Mouse (Mus musculus) monocyte, adult 5-6 weeks (primary cell): ENCODE measurements around the gene Tha1. TPM values are rescaled to one million over a fixed set of nuclear protein-coding genes. Genes with fewer than 3 reads are reported as not detected.

Source experiments
- ATAC-seq: fragments of 153-309, 156-312 bp; replicated peaks from 2 replicates; pipeline ENCODE4 v1.8.0; 2017; ENCODE audit warnings: mild to moderate bottlenecking; ENCODE audit not compliant: low TSS enrichment, insufficient number of reproducible peaks, severe bottlenecking, poor library complexity, low FRiP score
- total RNA-seq: library from RNA; stranded (forward); fragments of 200-1000, 200-491, 200-594 nt; gene quantifications from 3 replicates; pipeline ENCODE4 v1.2.3, GENCODE M21; 2017

Tha1 gene
- total RNA-seq, 1 experiment from 2014 or later = 1.9 TPM

DNA sequence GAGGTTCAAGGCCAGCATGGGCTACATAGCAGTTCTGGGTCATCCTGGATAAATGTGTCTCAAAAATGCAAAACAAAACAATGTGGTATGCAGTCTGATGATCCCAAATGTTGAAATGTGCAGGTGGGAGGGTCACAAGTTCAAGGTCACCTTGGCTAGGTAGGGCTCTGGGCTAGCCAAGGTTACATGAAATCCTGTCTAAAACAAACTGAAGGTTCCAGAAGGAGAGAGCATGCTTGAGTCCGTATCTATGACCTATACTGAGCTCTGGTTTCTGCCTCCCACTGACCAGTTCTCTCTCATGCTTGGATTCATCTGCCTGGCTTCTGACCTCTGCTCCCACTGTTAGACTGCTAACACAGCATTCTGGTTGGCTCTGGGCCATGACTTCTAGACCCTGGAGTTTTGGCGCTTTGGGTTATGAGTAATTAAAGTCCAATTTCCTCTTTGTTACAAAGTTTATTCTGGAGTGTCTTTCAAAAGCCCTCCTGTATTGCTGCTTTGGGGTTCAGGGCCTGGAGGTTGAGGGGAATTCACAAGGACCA is 43.5 kb downstream of the Tha1 start:
- ATAC-seq = no peak

DNA sequence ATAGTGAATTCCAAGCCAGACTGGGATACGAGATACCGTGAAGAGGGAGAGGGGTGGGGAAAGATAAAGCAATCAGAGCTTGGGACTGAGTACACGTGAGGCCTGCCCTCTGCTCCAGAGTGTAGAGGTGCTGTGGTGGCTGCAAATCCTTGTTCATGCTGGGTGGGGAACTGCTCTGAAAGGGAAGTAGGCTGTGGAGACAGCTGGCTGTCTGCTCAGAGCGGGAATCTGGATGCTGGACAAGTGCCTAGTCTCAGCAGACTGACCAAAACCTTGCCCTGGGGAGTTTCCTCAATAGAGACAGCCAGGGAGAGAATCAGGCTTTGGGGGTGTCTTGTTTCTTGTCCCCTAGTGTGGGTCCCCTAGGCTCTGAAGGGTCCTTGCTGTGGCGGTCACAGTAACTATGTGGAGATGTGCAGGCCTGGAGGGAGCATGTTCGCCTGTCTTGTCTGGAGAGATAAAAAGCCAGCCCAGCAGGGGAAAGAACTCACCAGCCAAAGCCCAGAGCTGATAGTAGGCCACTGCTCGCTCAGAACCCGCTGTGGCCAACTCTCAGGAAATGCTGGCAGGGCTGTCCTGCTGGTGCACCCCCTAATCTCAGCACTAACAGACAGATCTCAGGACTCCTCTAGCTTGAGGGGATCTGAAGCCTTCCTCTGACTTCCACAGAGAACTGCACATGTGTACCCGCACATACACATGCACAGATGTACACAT is 44.2 kb downstream of the Tha1 start:
- no peak; the same call in 1 of the 2 replicates for ATAC-seq

DNA sequence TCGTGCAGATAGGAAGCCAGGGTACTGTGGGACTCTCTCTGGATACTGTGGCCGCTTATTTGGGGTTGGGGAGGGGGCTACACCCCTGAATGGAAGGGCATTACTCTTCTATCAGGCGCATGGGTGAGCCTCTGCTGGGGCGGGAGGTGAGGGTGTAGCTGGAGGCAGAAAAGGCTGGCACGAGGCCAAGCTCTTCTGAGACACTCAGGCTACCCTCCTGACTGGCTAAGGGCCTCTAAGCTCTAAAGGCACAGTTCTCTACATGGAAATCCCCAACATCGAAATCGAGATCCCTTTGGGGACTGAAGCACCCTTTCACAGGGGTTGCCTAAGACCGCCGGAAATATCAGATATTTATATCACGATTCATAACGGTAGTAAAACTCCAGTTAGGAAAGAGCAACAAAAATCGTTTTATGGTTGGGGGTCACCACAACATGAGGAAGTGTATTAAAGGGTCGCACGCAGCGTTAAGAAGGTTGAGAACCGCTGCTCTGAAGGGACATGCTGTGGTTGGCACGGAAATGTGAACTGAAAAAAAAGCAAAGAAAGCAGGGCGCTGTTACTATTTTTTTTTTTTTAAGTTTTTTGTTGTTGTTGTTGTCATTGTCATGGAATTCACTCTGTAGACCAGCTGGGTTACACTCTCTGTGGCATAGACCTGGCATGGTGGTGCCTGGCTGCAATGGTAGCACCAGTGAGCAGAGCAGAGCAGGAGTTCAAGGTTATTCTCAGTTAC is 45.0 kb downstream of the Tha1 start:
- ATAC-seq = no peak; the same call in 1 of the 2 replicates

DNA sequence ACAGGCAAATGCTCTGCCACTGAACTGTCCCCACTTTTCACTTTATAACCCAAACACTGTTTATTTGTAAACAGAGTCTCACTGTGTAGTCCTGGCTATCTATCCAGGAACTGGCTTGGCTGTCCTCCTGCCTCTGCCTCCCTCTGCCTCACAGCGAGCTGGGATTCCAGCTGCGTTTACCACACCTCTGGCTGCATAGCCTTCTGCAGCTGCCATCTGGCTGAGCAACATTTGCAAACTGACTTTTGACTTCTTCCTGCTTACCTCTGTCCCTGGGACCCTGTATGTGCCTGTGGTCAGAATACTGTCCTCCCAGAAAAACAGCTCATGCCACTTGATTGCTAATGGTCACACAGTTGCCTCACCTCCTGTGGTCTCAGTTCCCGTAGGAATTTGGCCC is 45.9 kb downstream of the Tha1 start:
- ATAC-seq = no peak

DNA sequence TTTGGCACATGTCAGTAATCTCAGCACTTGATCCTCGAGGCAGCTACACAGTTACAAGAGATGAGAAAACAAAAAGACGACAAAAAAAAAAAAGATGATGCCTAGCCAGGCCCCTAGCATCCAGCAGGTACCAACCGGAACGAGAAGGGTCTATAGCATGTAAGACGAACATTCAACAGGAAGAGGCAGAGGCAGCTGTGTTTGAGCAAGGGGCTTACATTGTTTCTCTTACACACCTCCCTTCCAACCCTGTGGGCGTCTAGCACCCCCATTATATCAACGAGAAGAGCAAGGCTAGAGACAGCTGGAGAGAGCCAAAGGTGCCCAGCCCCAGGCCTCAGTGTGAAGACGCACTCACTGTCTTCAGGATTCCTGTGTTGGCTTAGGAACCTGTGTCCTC is 46.4 kb downstream of the Tha1 start:
- no peak for ATAC-seq

DNA sequence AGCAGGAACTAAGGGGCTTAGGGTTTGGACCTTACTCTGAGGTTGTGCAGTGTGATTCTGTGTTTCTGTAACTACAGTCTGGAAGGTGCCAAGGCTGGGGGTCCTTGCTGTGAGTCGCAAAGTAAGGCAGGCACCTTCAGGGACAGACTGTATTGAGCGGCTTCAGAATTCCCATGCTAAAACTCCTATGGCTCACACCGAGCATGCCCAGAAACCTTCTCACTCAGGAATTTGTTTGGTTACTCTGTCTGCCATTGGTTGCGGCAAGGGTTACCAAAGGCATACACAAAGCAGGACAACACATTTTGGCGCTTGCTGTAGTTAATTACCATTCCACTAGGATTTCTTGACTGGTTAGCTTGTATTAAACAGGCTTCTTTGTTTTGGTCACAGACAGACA is 47.1 kb downstream of the Tha1 start:
- ATAC-seq = no peak

DNA sequence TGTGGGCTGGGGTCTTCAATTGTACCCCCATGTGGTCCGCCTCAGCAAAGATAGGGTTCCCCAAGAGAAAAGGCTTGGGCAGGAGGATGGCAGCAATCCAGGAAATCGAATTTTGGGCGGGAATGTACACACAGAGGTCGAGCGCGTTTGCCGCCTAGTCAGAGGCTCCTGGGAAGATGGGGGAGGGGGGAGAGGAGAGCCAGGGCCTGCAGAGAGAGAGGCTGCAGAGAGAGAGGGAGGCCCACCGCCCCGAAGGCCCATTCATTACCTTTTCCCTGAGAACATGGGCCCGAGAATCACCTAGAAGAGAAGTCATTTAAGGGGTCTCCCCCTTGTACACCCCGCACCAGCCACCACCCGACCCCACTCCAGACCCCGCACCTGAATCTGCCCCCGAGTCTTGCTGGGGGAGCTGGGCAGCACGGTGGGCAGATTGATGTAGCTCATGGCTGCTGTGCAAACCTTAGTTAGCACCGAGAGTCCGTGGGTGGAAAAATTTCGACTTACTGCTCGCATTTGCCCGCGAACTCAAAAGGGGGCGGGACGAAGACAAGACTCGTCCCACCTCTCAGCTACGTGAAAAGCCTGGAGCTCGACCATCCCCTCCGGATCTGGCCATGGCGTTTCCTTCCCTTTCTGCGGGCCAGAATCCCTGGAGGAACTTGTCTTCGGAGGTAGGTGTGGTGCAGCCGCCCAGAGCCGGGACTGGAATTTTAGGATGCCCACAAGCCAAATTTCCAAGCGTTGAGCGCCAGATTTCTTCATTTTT is 47.8 kb downstream of the Tha1 start, which contains the start of the genes Afmid and Tk1:
Gene Afmid (plus strand): TSS at position 592 of the 769 bp plus-strand sequence.
Gene Tk1 (minus strand): TSS at position 760 of the 769 bp plus-strand sequence.
- no peak for ATAC-seq

DNA sequence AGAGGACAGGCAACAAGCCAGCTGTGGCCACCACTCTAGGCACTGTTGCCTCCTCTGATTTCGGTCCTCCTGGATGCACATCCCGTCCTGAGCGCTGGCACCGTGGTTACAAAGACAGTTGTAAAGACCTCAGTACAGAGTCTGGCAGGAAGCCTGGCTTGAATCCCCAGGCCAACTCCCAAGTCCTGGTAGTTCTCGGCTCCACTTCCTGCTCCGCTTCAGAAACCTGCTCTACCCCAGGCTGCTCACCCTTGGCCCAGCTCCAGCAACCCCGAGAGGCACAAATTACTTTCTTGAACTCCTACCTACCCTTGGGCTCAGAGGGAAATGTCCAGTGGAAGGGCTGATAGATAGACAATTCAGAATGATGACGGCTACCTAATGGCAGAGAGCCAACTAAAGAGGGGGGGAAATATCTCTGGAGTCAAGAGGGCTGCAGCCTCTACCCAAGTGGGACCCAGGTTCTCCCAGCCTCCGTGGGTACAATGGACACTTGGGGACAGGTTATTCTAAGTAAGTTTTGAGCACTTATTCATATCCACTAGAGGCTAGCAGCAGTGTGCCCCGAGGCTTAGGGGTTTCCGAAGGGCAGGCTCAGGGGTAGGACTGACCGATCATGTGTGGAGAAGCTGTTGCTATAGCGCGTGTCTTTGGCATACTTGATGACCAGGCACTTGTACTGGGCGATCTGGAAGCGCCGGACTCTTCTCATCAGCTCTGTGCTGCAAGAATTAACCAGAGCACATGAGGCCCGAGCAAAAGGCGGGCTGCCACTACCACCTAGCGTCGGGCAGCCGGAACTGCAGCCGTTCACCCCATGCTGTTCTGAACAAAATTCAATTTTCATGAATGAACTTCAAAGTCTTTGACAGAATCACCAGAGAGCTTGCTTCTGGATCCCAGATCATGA is 49.0 kb downstream of the Tha1 start:
- peak; percentile 68 for ATAC-seq

DNA sequence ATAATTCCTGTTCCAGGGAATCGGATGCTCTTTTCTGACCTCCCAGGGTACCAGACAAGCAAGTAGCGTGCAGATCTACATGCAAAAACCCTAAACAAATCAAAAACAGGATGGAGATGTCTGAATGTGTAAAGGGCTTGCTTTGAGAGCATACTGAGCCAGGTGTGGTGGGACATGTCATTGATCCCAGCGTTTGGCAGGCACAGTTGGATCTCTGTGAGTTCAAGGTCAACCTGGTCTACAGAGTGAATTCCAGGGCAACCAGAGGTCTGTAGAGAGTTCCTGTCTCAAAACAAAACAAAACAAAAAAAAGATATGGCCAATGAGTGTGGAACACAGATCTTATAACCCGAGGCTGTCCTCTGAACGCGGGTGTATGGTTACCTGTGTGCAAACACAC is 49.9 kb downstream of the Tha1 start:
- ATAC-seq = no peak

DNA sequence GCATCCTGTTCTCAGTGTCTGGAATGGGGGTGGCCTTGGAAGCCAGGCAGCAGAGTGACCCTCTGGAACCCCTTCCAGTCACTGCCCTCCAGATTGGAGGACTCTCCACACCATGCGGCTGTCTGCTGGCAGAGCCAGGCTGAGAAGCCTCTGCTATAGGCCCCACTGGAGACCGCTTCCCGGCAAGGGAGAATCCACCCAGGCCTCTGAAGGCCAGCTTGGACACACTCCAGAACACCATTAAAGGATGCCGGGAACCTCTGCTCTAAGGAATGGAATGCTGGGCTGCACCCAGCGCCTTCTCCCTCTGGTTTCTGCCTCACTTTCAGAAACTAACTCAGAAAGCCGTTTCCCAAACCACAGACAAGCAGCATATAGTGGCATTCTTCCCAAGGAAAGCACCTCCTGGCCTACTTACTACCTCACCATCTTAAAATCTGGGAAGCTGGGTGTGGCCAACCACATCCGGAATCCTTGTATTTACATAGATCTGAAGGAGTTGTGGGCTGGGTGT is 50.5 kb downstream of the Tha1 start:
- no peak for ATAC-seq

DNA sequence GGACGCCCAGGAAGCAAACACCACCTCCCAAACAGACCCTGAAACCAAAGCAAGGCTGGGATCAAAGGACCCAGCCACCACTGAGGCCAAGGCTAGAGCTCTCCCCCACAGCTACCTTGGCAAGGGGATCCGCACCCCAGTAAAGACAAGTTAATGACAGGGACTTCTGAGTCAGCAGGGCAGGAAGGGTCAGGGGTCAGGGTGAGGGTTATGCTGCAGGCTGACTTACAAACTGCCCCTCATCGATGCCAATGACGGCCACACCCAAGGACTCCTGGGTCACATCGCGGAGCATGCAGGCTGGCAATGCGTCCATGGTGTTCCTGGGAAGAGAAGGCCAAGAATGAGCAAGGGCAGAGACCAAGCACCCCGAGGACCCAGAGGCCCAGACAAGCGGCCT is 51.4 kb downstream of the Tha1 start:
- ATAC-seq = no peak

DNA sequence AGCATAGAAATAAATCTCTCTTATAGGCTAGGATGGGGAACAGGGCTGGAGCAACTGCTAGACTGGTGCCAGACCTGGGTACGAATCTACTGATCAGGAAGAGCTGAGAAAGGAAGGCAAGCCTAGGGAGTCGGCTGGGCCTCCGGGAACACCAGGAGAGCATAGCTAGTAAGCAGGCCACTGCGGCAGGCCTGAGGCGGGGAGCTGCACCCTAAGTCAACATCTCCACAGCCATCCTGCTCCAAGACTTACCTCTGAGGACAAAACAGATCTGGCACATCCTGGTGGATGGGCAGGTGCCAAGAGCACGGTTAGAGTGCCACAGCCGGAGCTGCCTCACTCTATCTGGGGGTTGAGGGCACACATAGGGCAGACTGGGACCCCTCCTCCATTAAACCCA is 53.1 kb downstream of the Tha1 start:
- no peak for ATAC-seq

DNA sequence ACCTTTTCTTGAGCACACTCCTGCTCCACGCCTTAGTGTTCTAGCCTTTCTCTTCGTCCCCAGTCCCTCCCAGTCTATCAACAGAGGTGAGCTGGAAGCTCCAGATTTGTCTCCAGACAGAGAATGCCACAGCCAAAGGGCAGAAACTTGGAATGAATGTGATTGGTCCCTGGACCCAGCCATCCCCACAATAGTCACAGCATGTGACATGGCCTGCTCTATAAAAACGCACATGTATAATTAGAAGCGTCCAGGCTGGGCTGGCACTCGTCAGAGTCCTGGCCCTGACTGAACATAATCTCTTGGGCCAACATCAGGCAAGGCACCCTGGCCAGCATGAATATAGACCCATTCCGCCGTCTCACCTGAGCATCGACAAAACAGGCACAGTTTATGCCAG is 54.2 kb downstream of the Tha1 start:
- ATAC-seq = no peak

Other genes with a start within 250 kb of the Tha1 start
- gene Tnrc6c, start 219.2 kb downstream of the Tha1 start, total RNA-seq = 20.2 to 43.0 TPM (median 22.1 TPM) in 3 replicates
- 11.8 to 27.8 TPM (median 18.2 TPM) in 3 replicates for gene Tmc8, start 91.4 kb downstream of the Tha1 start, total RNA-seq
- 81.0 to 99.7 TPM (median 93.0 TPM) in 3 replicates for gene Tmc6, start 91.3 kb downstream of the Tha1 start, total RNA-seq
- not detected in 3 replicates for gene 6030468B19Rik, start 75.8 kb downstream of the Tha1 start, total RNA-seq
- 3.7 to 10.5 TPM (median 5.6 TPM) in 3 replicates for gene Gm20708, start 63.8 kb downstream of the Tha1 start, total RNA-seq
- gene Syngr2, start 63.8 kb downstream of the Tha1 start, total RNA-seq = 134 to 139 TPM (median 137 TPM) in 3 replicates
- gene Afmid, start 47.6 kb downstream of the Tha1 start, total RNA-seq = 6.3 to 21.1 TPM (median 12.4 TPM) in 3 replicates
- gene Tk1, start 47.4 kb downstream of the Tha1 start, total RNA-seq = 2.4 to 5.5 TPM (median 3.0 TPM) in 3 replicates
- gene Birc5, start 24.2 kb downstream of the Tha1 start, total RNA-seq = 2.5 to 3.4 TPM (median 2.7 TPM) in 3 replicates
- not detected in 3 replicates for gene Tmem235, start 12.7 kb downstream of the Tha1 start, total RNA-seq
- gene Socs3, start 96.6 kb upstream of the Tha1 start, total RNA-seq = 67.9 to 84.4 TPM (median 70.9 TPM) in 3 replicates
- gene Pgs1, start 112.8 kb upstream of the Tha1 start, total RNA-seq = 20.4 to 31.7 TPM (median 30.1 TPM) in 3 replicates